Mouse (Mus musculus): ENCODE results near the gene Tdg.

- TF ChIP-seq USF1 (IDR thresholded peaks at IDR 0.05; ENCODE audit: low read depth, low read length) (no peak), EP300 (IDR thresholded peaks at IDR 0.05; ENCODE audit: low read depth in 1 of 2, low read length in 2 of 2) (no peak), POLR2A (IDR thresholded peaks at IDR 0.05; ENCODE audit: control insufficient read depth in 1 of 2, insufficient read depth in 1 of 2, low read depth in 1 of 2, low read length in 2 of 2, poor library complexity in 1 of 2) (no peak), CTCF (IDR thresholded peaks at IDR 0.05 in 2 of 3, conservative IDR thresholded peaks at IDR 0.05 in 1 of 3; ENCODE audit: control insufficient read depth in 1 of 3, insufficient read depth in 1 of 3, low read depth in 2 of 3, low read length in 3 of 3, poor library complexity in 1 of 3, severe bottlenecking in 1 of 3) (no peak)
Measured at GRCm38 (mm10) chr10:82622235-82622634, 7.4 kb upstream of the Tdg start.
